Mouse (Mus musculus) NIH3T3 (cell line): ENCODE data around the gene Slc37a4.
"Not testable (repeated sequence)": the region's sequence is repeated elsewhere in the genome, so short reads cannot be mapped to it uniquely, and the experiment has no call there.

ENCODE experiments used
- DNase-seq: peaks from one replicate; pipeline ENCODE4 v3.0.0-alpha.2; 2012; ENCODE audit warnings: low read depth

The Slc37a4 gene

GRCm38 (mm10) chr9:44396684-44397411 lies at the start of gene Slc37a4:
Gene Slc37a4 (plus strand): TSS chr9:44396852.
- peak; percentile 92 for DNase-seq

DNA sequence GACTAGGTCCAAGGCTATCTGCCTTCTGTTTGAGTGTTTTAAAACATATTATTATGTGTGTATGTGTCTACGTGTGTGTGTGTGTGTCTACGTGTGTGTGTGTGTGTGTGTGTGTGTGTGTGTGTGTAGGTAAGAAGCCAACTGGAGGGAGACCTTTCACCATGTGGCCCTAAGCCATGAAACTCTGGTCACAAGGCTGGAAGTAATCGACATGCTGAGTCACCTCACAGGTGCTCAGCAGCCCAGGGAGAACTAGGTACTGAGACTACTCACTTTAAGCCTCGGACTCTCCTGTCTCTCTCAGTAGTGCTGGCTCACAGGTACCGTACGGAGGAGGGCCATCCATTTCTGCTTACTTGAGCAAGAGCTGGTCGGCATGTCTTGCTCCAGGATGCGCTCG lies 49.5 kb upstream of the Slc37a4 start:
- DNase-seq: no peak

- no peak for DNase-seq
These were observed 49.0 kb upstream of the Slc37a4 start for GRCm38 (mm10) chr9:44347621-44348020.

- DNase-seq: no peak
These were observed 48.1 kb upstream of the Slc37a4 start for GRCm38 (mm10) chr9:44348546-44348945.

GRCm38 (mm10) chr9:44351396-44351795 lies 45.3 kb upstream of the Slc37a4 start:
- DNase-seq: no peak

GRCm38 (mm10) chr9:44352337-44352736 lies 44.3 kb upstream of the Slc37a4 start:
- no peak for DNase-seq

DNA sequence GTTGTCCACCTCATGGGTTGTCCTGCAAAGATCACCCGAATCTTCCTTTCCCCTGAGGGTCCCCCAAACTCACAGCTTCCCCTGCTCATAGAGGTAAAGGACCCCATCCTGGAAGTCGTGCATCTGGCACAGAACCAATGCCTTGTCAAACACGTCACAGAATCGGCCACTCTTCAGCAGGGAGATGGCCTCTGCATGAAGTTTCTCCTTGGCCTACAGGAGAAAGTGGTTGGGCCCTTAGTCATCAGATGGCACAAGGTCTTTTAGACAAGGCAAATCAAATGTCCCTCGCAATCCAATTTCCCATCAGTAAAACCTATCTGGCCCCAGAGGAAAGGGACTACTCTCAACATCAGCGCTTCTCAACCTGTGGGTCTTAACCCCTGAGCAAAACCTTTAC lies 43.5 kb upstream of the Slc37a4 start:
- no peak for DNase-seq

GRCm38 (mm10) chr9:44357207-44357606 lies 39.4 kb upstream of the Slc37a4 start:
- DNase-seq: peak; percentile 59

GRCm38 (mm10) chr9:44361190-44361917 lies 35.3 kb upstream of the Slc37a4 start, which contains the start of gene Vps11:
Gene Vps11 (minus strand): TSS chr9:44361670.
- peak; percentile 97 for DNase-seq

DNA sequence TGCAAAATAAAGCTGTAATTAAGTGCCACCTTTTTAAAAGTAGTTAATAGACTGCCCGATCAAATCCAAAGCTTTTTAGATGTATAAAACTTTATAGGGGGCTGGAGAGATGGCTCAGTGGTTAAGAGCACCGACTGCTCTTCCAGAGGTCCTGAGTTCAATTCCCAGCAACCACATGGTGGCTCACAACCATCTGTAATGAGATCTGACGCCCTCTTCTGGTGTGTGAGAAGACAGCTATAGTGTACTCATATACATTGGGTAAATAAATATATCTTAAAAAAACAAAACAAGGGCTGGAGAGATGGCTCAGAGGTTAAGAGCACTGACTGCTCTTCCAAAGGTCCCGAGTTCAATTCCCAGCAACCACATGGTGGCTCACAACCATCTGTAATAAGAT lies 34.7 kb upstream of the Slc37a4 start:
- DNase-seq: not testable (repeated sequence)

GRCm38 (mm10) chr9:44364480-44364879 lies 32.2 kb upstream of the Slc37a4 start:
- DNase-seq: peak; percentile 58

- DNase-seq: no peak
These were observed 23.3 kb upstream of the Slc37a4 start for GRCm38 (mm10) chr9:44373386-44373785.

- no peak for DNase-seq
These were observed 20.5 kb upstream of the Slc37a4 start for GRCm38 (mm10) chr9:44376141-44376540.

GRCm38 (mm10) chr9:44377335-44377734 lies 19.3 kb upstream of the Slc37a4 start:
- DNase-seq: not testable (repeated sequence)

DNA sequence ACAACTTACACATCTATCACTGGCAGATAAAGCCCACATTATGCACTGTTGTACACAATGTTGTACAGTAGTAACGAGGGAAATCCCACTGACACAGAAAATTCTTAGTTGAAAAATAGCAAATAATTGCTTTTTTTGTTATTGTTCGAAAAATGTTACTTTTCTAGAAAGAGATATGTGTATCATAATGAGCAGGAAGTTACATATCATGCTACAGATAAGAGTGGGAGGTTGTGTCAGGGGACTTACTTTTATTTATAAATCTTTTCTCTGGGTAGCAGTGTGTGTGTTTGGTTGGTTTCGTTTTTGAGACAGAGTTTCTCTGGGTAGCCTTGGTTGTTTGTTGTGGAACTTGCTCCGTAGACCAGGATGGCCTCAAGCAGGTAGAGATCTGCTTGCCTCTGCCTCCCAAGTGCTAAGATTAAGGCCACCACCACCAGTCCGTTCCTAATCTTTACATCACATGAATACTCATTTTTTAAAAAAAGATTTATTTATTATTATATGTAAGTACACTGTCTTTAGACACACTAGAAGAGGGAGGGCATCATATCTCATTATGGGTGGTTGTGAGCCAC lies 18.4 kb upstream of the Slc37a4 start:
- no peak for DNase-seq

- DNase-seq: peak; percentile 97
These were observed 17.4 kb upstream of the Slc37a4 start, which contains the start of gene Hyou1 for GRCm38 (mm10) chr9:44379054-44379834. Gene Hyou1 (plus strand): TSS chr9:44379490.

DNA sequence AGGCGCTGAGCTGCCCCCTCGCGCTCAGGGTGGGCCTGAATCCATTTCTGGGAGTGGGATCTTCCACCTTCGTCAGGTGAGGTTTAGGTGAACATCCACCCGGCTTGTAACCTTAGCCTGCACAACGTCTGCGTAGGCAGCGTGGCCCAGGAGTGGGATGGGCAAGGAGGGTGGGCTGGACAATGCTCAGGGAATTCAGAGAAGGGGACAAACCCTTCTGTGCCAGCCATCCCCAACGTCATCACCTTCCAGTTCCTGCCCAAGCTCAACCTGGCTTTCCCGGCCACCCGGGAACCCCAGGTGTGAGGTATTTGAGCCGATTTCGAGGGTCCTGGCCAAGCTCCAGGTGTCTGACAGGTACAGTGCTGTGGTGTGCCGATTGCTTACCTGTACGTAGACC lies 16.8 kb upstream of the Slc37a4 start:
- no peak for DNase-seq

- no peak for DNase-seq
These were observed 12.1 kb upstream of the Slc37a4 start for GRCm38 (mm10) chr9:44384596-44384995.

GRCm38 (mm10) chr9:44387221-44387620 lies 9.4 kb upstream of the Slc37a4 start:
- DNase-seq: no peak

GRCm38 (mm10) chr9:44389273-44389672 lies 7.4 kb upstream of the Slc37a4 start:
- DNase-seq: peak; percentile 57

- peak; percentile 82 for DNase-seq
These were observed 5.2 kb upstream of the Slc37a4 start for GRCm38 (mm10) chr9:44391466-44391865.

- no peak for DNase-seq
These were observed 1.4 kb downstream of the Slc37a4 start for GRCm38 (mm10) chr9:44398087-44398486.
